Mouse (Mus musculus) T-helper 1 cell (primary cell): Measurements from ENCODE around the gene Trim50.

ENCODE experiments used
- in situ Hi-C: fragments of 300-600 bp; cut with MboI, MseI; formaldehyde crosslinking; loops from one replicate; pipeline ENCODE4 v1.15.1; 2025; ENCODE audit warnings: high pct_unique_total_duplicates

Gene Trim50

DNA sequence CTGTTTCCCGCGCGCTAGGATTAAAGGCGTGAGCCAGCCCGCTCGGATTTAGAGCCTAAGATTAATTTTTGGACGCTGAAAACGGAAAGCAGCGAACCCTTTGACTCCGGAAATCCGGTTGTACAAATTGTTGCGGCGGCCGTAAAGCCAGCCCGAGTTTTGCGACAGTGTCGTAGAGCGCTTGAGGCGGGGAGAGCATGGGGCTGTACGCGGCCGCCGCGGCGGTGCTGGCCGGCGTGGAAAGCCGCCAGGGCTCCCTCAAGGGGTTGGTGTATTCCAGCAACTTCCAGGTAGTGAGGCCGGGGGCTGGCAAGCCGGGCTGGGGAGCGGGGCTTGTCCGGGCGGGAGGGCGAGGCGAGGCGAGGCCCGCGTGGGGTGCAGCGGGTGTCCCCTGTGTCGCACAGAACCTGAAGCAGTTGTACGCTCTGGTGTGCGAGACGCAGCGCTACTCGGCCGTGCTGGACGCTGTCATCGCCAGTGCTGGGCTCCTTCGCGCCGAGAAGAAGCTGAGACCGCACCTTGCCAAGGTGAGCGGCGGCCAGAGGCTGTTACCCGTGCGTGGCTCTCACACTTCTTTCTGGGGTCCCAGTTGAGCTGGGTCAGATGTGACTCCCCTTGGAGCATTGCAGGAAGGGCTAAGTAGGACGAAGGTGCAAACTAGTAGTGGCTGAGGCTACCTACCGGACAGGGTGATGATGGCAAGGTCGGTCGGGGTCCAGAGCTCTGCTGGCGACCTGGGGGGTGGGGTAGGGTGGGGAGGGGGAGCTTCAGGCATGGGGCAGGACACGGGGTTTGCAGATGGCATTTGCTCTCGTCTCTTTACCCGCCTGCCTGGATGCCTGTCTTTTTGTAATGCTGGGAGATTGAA, 16.9 kb downstream of the Trim50 start, which contains the start of gene Nsun5:
Gene Nsun5 (plus strand): TSS at position 167 of the 868 bp plus-strand sequence.
- in situ Hi-C loops, result no loop called here

DNA sequence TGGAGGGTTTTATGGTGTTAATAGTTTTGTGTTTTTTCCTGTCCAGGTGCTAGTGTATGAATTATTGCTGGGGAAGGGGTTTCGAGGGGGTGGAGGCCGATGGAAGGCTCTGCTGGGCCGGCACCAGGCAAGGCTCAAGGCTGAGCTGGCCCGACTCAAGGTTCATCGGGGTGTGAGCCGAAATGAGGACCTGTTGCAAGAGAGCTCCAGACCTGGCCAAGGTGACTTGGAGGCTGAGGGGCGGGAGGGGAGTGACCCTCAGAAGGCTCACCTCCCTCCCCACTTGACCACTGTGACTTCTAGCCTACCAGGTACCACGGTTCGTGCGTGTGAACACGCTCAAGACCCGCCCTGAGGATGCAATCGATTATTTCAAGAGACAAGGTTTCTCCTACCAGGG, 18.1 kb downstream of the Trim50 start:
- in situ Hi-C loops, result no loop called here

DNA sequence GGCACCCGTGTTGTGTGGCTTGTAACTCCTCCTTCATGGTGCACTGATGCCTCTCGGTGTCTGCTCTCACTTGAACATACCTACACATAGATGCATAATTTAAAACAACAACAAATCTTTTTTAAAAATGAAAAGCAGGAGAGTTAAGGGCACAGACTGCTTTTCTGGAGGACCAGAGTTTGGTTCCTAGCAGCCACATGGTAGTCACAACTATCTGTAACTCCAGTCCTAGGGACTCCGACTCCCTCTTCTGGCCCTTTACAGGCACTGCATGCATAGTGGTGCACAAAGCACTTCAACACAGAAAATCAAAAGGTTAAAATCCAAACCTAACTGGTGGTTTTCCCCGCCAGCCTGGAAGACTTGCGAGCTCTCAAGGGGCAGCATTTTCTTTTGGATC, 20.5 kb downstream of the Trim50 start:
- in situ Hi-C loops, result no loop called here

- in situ Hi-C loops, result no loop called here
Measured at GRCm38 (mm10) chr5:135375167-135375566, 22.1 kb downstream of the Trim50 start.

DNA sequence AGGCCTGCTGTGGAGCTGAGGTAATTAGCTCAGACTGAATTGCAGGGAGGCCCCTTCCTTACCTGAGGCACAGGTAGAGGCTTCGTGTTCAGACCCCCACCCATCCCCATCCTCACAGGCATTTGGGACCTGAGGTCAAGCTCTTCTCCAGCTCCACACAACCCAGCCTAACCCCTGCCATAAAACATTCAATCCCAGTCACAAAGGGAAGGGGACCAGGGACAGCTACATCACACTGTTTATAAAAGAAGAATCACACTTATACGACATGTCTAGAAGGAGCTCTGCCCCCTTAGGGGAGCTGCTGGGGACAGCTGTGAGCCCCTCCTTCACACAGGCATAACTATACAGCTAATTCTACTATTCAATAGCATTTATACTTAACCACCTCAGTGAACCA, 23.2 kb downstream of the Trim50 start:
- in situ Hi-C loops, result no loop called here

DNA sequence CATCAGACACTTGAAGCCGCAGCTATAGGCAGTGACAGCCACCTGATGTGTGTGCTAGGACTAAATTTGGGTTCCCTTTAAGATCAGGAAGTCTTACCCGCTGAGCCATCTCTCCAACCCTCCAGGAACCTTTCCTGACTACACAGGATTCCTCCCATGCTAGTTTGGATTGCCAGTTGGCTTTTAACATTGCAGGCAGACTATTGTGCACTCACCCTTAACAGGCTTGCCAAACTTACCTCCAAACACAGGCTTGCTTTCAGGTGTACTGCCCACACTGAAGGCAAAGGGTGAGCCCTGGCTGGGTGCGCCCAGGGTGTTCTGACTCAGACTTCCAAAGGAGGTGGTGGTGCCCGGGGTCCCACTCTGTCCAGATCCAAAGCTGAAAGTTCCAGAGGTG, 27.6 kb downstream of the Trim50 start:
- in situ Hi-C loops, result no loop called here

GRCm38 (mm10) chr5:135381356-135381925, 28.3 kb downstream of the Trim50 start:
- in situ Hi-C loops, result no loop called here

- in situ Hi-C loops, result no loop called here
Measured at GRCm38 (mm10) chr5:135382746-135383145, 29.7 kb downstream of the Trim50 start.

GRCm38 (mm10) chr5:135383771-135384170, 30.7 kb downstream of the Trim50 start:
- in situ Hi-C loops, result no loop called here

DNA sequence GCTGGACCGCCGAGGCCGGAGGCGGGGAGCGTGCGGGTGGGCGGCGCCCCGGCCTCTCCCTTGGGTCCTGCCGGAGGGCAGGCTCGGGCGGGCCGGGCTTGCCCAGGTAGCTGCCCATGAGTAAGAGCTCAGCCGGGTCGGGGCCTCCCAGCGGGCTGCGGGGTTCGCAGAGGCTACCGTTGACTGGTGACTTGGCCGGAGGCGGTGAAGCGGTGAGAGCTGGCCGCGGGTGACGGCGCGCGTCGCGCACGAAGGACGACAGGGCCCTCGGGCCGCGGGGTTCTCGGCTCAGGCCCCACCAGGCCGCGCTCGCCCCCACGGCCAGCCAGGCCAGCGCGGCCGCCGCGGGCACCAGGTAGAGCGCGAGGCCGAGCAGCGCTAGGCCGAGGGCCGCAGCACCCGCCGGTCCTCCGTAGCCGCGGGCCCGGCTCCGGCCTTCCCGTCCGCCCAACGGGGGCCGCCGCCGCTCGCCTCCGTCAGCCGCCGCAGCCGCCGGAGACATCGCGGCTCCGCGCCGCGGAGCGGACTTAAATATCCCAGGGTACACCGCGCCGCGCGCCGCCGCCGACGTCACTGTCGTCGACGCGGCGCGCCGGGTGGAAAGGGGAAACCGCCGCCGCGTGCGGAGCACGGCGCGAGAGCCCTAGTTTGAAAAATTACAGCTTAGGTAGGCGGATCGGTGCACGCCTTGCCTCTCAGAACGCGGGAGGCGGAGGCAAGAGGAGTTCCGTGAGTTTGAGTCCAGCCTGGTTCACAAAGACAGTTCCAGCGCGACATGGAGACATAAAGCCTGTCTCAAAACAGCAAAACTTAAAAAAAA, 41.1 kb downstream of the Trim50 start, which contains the start of gene Pom121:
Gene Pom121 (minus strand): TSS at position 543 of the 820 bp plus-strand sequence.
- in situ Hi-C loops, result no loop called here

DNA sequence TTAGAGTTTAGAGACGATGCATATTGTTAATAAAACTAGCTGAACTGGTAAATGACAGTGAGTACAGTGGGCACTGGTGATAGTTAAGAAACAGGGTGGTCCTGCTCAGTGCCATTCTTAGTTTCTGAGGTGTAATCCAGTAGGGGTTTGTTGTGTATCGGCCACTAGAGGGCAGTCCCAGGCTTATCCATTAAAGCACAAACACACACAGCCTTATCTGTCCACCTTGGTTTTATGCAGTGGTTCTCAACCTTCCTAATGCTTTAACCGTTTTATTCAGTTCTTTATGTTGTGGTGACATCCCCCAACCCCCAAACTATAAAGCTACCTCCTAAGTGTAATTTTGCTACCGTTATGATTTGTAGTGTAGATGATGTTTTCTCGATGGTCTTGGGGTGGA, 42.7 kb downstream of the Trim50 start:
- in situ Hi-C loops, result no loop called here

GRCm38 (mm10) chr5:135399382-135399781, 46.3 kb downstream of the Trim50 start:
- in situ Hi-C loops, result no loop called here

DNA sequence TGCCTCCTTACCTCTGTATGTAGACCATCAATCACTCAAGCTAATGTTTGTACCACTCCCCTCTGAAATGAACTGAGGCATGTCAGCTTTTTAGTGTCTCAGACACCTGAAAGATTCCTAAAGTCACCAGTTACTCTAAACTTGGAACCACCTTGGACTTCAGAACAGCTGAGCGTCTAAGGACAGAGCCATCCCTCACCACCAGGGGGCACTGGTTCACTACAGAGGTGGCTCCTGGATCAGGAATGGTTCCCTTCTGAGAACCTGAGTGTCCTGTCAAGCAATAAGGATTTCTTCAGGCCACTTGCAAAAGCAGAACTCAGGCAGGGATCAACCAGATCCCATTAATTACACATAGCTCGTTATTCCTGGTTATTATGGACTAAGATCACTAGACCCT, 47.1 kb downstream of the Trim50 start:
- in situ Hi-C loops, result no loop called here

- in situ Hi-C loops, result no loop called here
Measured at GRCm38 (mm10) chr5:135404623-135405022, 51.5 kb downstream of the Trim50 start.

DNA sequence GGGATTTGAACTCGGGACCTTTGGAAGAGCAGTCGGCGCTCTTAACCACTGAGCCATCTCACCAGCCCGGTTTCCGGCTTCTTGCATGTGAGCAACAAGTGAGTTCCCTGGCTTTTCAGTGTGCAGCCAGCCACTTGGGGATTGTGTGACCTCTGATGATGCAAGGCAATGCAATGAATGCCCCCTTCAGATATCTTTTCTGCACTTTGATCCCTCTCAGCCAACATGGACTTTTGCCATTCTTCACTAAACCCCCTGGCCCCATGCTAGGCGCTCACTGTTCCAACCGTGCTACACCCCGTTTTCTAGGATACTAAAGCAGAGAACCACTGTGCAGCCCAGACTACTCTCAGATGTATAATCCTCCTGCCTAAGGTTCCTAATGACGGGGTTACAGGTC, 52.3 kb downstream of the Trim50 start:
- in situ Hi-C loops, result no loop called here

DNA sequence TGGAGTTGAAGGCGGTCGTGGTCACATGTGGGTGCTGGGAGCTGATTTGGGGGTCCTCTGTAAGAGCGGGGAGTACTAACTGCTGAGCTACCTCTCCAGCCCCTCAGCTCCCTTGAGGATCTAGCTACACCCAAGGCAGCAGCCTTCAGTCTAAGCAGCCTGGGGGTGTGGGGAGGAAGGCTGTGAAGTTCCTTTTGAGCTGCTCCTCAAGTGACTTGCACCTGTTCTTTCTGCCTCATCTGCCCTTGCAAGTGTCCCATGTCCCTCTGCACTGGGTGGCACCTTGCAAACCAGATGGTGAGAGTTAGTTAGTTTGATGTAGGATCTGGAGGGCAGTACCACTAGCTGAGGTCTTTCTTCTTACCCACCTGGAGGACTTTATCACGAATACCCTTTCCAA, 55.0 kb downstream of the Trim50 start:
- in situ Hi-C loops, result no loop called here

DNA sequence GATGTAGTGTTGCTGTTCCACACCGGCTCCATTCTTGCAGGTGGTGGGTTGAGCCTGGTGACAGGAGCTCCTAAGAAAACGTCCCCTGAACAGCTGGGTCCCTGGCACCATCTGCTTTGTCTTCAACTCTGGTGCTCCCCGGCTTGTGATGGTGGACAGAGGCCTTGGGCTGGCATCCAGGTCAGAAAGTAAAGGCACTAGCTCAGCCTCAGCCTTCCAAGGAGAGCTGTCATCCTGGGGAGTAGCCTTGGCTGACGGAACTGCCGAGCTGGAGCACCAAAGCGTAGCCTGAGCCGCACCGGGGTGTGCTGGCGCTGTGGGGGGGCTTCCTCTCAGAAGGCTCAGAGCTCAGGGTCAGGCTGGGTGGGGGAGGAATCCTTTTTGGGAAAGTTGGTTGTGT, 57.2 kb downstream of the Trim50 start:
- in situ Hi-C loops, result no loop called here
